Mouse (Mus musculus) Patski (cell line): ENCODE measurements around the gene Spats2. TPM values are rescaled to one million over a fixed set of nuclear protein-coding genes. Genes with fewer than 3 reads are reported as not detected.

ENCODE experiments used
- ATAC-seq: fragments of 100-300 bp; one replicate; pipeline ENCODE4 v1.8.0; 2021
- CTCF ChIA-PET: fragments of 350-600 bp; sonication (Branson Sonifier 250); formaldehyde crosslinking; loops from one replicate; lab custom pipeline; 2022; ENCODE audit warnings: inconsistent platforms; lab: Charles Lee
- POLR2A ChIA-PET: fragments of 350-600 bp; sonication (Branson Sonifier 250); formaldehyde crosslinking; loops from one replicate; lab custom pipeline; 2022; ENCODE audit warnings: antibody characterized with exemption, inconsistent platforms; lab: Charles Lee
- DNase-seq: peaks from one replicate; pipeline ENCODE4 v3.0.0-alpha.2; 2011; ENCODE audit warnings: low read depth, low spot score
- H3K27me3 ChIP-seq: fragments of 371-371 bp; one replicate; pipeline ENCODE4 v1.5.1; 2021
- CTCF ChIP-seq: fragments of 100-300 bp; IDR thresholded peaks from one replicate; pipeline ENCODE4 v1.5.1; 2021
- in situ Hi-C: fragments of 300-500 bp; cut with MboI; formaldehyde crosslinking; loops from 3 replicates; pipeline ENCODE4 v1.11.1; 2018; ENCODE audit warnings: low pct_unique_long_range_greater_than_20kb, mixed read lengths
- polyA plus RNA-seq: library from polyadenylated mRNA; unstranded; gene quantifications from one replicate; pipeline ENCODE4 v1.2.3, GENCODE M21; 2021

Spats2 gene
- polyA plus RNA-seq, 1 experiment from 2014 or later = 43.8 TPM

- ChIA-PET CTCF (interaction anchor here (1.3 kb wide), 1 partner anchor 10 kb away, joined by 3 read pairs; no protein-coding TSS in a partner anchor), POLR2A (interaction anchor here (1.1 kb wide), 1 partner anchor 51 kb away, joined by 5 read pairs; no protein-coding TSS in a partner anchor)
- in situ Hi-C loops = no loop called here
- no peak for TF ChIP-seq CTCF
- H3K27me3 ChIP-seq = no peaks in the 10 kb centered on the region
- DNase-seq (no peak), ATAC-seq (no peak)
Measured at GRCm38 (mm10) chr15:99184217-99184914, 58.6 kb downstream of the Spats2 start.

GRCm38 (mm10) chr15:99194358-99194757 lies 68.6 kb downstream of the Spats2 start:
- CTCF ChIA-PET = no interaction called here
- ATAC-seq (no peak), DNase-seq (no peak)
- in situ Hi-C loops = no loop called here
- TF ChIP-seq CTCF = no peak
- POLR2A ChIA-PET = no interaction called here
- no peaks in the 10 kb centered on the region for H3K27me3 ChIP-seq

GRCm38 (mm10) chr15:99195043-99195442 lies 69.3 kb downstream of the Spats2 start:
- no peak for ATAC-seq
- ChIA-PET POLR2A (no interaction called here), CTCF (no interaction called here)
- TF ChIP-seq CTCF = no peak
- no peak for DNase-seq
- in situ Hi-C loops = no loop called here
- no peaks in the 10 kb centered on the region for H3K27me3 ChIP-seq

GRCm38 (mm10) chr15:99198761-99199160 lies 73.0 kb downstream of the Spats2 start:
- DNase-seq (no peak), ATAC-seq (no peak)
- H3K27me3 ChIP-seq = no peaks in the 10 kb centered on the region
- ChIA-PET POLR2A (no interaction called here), CTCF (interaction anchor here (1.2 to 1.3 kb wide), 2 partner anchors 13 to 198 kb away, joined by 3 to 4 read pairs; no protein-coding TSS in a partner anchor)
- TF ChIP-seq CTCF = peak; percentile 67
- in situ Hi-C loops = no loop called here

- CTCF ChIA-PET = no interaction called here
- H3K27me3 ChIP-seq = no peaks in the 10 kb centered on the region
- no peak for TF ChIP-seq CTCF
- DNase-seq = no peak
- no peak for ATAC-seq
- in situ Hi-C loops = no loop called here
- POLR2A ChIA-PET = no interaction called here
Measured at GRCm38 (mm10) chr15:99205959-99206358, 80.2 kb downstream of the Spats2 start.

DNA sequence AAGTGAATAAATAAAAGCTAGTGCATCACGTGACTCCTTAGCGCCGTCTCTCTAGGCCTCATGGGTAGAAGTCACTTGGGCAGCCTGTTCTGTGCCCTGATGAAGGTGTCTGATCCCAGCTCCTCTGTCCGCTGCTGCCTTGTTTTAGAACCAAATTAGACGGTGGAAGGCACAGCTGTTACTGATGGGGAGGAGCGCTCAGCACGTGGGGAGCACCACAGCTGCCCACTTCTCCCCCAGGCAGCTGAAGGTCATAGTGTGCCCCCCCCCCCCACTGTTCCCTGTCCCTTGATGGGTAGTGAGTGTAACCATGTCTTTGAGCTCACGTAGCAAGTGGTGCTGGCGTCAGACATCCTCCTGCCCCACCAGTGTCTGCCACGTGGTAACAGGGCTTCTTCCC lies 87.5 kb downstream of the Spats2 start:
- ChIA-PET CTCF (interaction anchor here (1.1 kb wide), 1 partner anchor 13 kb away, joined by 3 read pairs; no protein-coding TSS in a partner anchor), POLR2A (interaction anchor here (0.6 to 0.7 kb wide), 2 partner anchors 47 to 52 kb away, joined by 3 read pairs; no protein-coding TSS in a partner anchor)
- H3K27me3 ChIP-seq = no peaks in the 10 kb centered on the region
- no peak for TF ChIP-seq CTCF
- in situ Hi-C loops = loop anchor here (5.0 kb wide), 1 partner anchor 59 kb away; no protein-coding TSS in a partner anchor
- DNase-seq (no peak), ATAC-seq (no peak)

DNA sequence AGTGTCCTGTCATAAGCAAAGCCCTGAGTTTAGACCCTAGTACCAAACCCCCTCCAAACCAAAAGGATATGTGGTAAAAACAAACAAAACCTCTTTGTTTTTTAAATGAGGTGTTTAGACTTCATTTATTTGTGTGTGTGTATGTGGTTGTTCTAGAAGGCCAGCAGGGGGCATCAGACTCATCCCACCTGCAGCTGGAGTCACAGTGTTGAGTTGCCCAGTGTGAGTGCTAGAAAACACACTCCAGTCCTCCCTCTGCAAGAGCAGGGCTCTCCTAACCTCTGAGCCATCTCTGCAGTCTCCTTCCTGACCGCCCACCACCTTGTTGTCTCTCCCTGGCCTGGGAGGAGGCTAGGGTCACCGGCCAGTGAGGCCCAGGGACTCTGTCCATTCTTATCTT lies 89.2 kb downstream of the Spats2 start:
- TF ChIP-seq CTCF = no peak
- ATAC-seq = no peak
- in situ Hi-C loops = loop anchor here (5.0 kb wide), 1 partner anchor 57 kb away; no protein-coding TSS in a partner anchor
- ChIA-PET POLR2A (interaction anchor here (1.3 kb wide), 1 partner anchor 38 kb away, joined by 3 read pairs; no protein-coding TSS in a partner anchor), CTCF (interaction anchor here (1.1 kb wide), 1 partner anchor 51 kb away, joined by 5 read pairs; no protein-coding TSS in a partner anchor)
- no peaks in the 10 kb centered on the region for H3K27me3 ChIP-seq
- DNase-seq = no peak

- no peaks in the 10 kb centered on the region for H3K27me3 ChIP-seq
- ATAC-seq = no peak
- no peak for TF ChIP-seq CTCF
- in situ Hi-C loops = no loop called here
- POLR2A ChIA-PET = interaction anchor here (1.3 kb wide), 1 partner anchor 37 kb away, joined by 3 read pairs; no protein-coding TSS in a partner anchor
- CTCF ChIA-PET = interaction anchor here (1.1 kb wide), 1 partner anchor 50 kb away, joined by 5 read pairs; no protein-coding TSS in a partner anchor
- no peak for DNase-seq
Measured at GRCm38 (mm10) chr15:99215741-99216463, 90.2 kb downstream of the Spats2 start.

- in situ Hi-C loops = no loop called here
- peaks cover 3% of the 10 kb centered on the region for H3K27me3 ChIP-seq
- ChIA-PET CTCF (no interaction called here), POLR2A (no interaction called here)
- DNase-seq = no peak
- no peak for TF ChIP-seq CTCF
- no peak for ATAC-seq
Measured at GRCm38 (mm10) chr15:99217630-99218029, 91.9 kb downstream of the Spats2 start.

- in situ Hi-C loops = no loop called here
- peaks cover 6% of the 10 kb centered on the region for H3K27me3 ChIP-seq
- TF ChIP-seq CTCF = no peak
- ATAC-seq (no peak), DNase-seq (no peak)
- ChIA-PET CTCF (no interaction called here), POLR2A (no interaction called here)
Measured at GRCm38 (mm10) chr15:99221315-99221952, 95.7 kb downstream of the Spats2 start.
